Mouse (Mus musculus) intestine, embryonic 14.5 days (tissue): ENCODE data around the gene Ddi2. TPM values are rescaled to one million over a fixed set of nuclear protein-coding genes. Genes with fewer than 3 reads are reported as not detected.

Experiments
- ATAC-seq: fragments of 200-750 bp; cut with Nextera tagmentation; replicated peaks from 2 replicates; pipeline ENCODE4 v1.8.0; 2017; ENCODE audit warnings: low read depth, moderate number of reproducible peaks, moderate TSS enrichment, moderate library complexity; ENCODE audit not compliant: low FRiP score, low TSS enrichment
- DNase-seq: peaks from one replicate; pipeline ENCODE4 v3.0.0-alpha.2; 2018; ENCODE audit warnings: low spot score
- H3K27ac ChIP-seq: fragments of 300-500 bp; sonication (generic); 2 replicates; pipeline ENCODE4 v1.5.1; 2014; ENCODE audit warnings: low read depth, mild to moderate bottlenecking, control low read depth
- H3K27me3 ChIP-seq: fragments of 300-500 bp; sonication (generic); replicated peaks from 2 replicates; pipeline ENCODE4 v1.6.1; 2014; ENCODE audit warnings: low read length, control low read depth; ENCODE audit not compliant: control insufficient read depth, insufficient read depth
- H3K36me3 ChIP-seq: fragments of 300-500 bp; sonication (generic); 2 replicates; pipeline ENCODE4 v1.6.1; 2014; ENCODE audit warnings: low read length, control low read depth; ENCODE audit not compliant: control insufficient read depth, insufficient read depth
- H3K4me1 ChIP-seq: fragments of 300-500 bp; sonication (generic); replicated peaks from 2 replicates; pipeline ENCODE4 v1.6.1; 2014; ENCODE audit warnings: low read length, control low read depth, mixed read lengths; ENCODE audit not compliant: control insufficient read depth, insufficient read depth
- H3K4me2 ChIP-seq: fragments of 300-500 bp; sonication (generic); 2 replicates; pipeline ENCODE4 v1.6.1; 2014; ENCODE audit warnings: low read length
- H3K4me3 ChIP-seq: fragments of 300-500 bp; sonication (generic); 2 replicates; pipeline ENCODE4 v1.5.1; 2014; ENCODE audit warnings: low read depth, low read length, control low read depth, mixed read lengths
- H3K9ac ChIP-seq: fragments of 300-500 bp; sonication (generic); 2 replicates; pipeline ENCODE4 v1.6.1; 2014; ENCODE audit warnings: mild to moderate bottlenecking, low read length
- H3K9me3 ChIP-seq: fragments of 300-500 bp; sonication (generic); 2 replicates; pipeline ENCODE4 v1.6.1; 2016; ENCODE audit warnings: low read length, control low read depth; ENCODE audit not compliant: control insufficient read depth
- WGBS: fragments of 180-500 bp; shearing (Covaris S2); extraction: QIAGEN DNeasy Blood & Tissue Kit; methylation state at CpG from one replicate; pipeline ENCODE4 v1.1.7; 2014; 5-methylcytosine and 5-hydroxymethylcytosine counted together
- polyA plus RNA-seq: library from polyadenylated mRNA; unstranded; fragments of >200 nt; fragmentation: Nextera tagmentation; extraction: Ambion mirVana; gene quantifications from 2 replicates; pipeline ENCODE4 v1.2.1, GENCODE M21; 2014

Ddi2 gene
- polyA plus RNA-seq, 1 experiment from 2014 or later: 19.5 TPM

DNA sequence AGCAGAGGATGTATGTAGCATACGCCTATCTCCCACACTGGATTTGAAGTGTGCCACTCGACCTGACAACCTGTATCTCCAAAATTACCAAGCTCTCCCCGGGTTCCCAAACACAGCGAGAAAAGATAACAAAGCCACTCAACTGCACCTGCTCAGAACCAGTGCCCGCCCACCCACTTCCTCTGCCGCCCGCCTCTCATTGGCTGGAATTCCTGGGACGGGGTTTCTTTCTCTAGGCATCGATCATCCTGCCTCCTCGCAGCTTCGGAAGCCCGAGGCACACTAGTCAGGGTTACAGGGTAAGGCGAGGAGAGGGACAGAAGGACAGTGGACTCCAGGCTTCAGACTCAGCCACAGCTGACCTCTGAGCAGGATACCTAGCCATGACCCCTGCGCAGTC, 94.6 kb downstream of the Ddi2 start:
- ATAC-seq: no peak
- Histone ChIP-seq H3K9ac (no peak overlapping the region), H3K4me1 (peaks cover 5% of the 10 kb centered on the region), H3K27me3 (no peaks in the 10 kb centered on the region), H3K27ac (no peak overlapping the region), H3K4me3 (no peak overlapping the region), H3K36me3 (peaks cover 74% of the 10 kb centered on the region), H3K9me3 (no peaks in the 10 kb centered on the region), H3K4me2 (no peak overlapping the region)
- WGBS: 87% methylated on average over 14 of the region's 14 CpGs
- no peak for DNase-seq

Other genes starting within 250 kb of the Ddi2 start
- gene Spen, start 184.8 kb downstream of the Ddi2 start, polyA plus RNA-seq: 12.8 and 14.9 TPM in 2 replicates
- gene Fblim1, start 117.3 kb downstream of the Ddi2 start, polyA plus RNA-seq: 94.6 and 108 TPM in 2 replicates
- gene Tmem82, start 104.8 kb downstream of the Ddi2 start, polyA plus RNA-seq: 6.0 and 8.4 TPM in 2 replicates
- gene Slc25a34, start 99.6 kb downstream of the Ddi2 start, polyA plus RNA-seq: 0.17 and 0.26 TPM in 2 replicates
- gene Plekhm2, start 58.5 kb downstream of the Ddi2 start, polyA plus RNA-seq: 3.2 and 3.7 TPM in 2 replicates
- 2.2 and 3.7 TPM in 2 replicates for gene Rsc1a1, start 37.8 kb downstream of the Ddi2 start, polyA plus RNA-seq
- 10.1 and 12.7 TPM in 2 replicates for gene Agmat, start 23.3 kb upstream of the Ddi2 start, polyA plus RNA-seq
- 4.4 and 4.5 TPM in 2 replicates for gene Dnajc16, start 67.5 kb upstream of the Ddi2 start, polyA plus RNA-seq
- gene Casp9, start 70.2 kb upstream of the Ddi2 start, polyA plus RNA-seq: 19.3 and 20.0 TPM in 2 replicates
- gene Cela2a, start 102.7 kb upstream of the Ddi2 start, polyA plus RNA-seq: 6.9 TPM in 1 of 2 replicates, not detected in the other
- not detected in 2 replicates for gene Ctrc, start 122.9 kb upstream of the Ddi2 start, polyA plus RNA-seq
- gene Efhd2, start 151.5 kb upstream of the Ddi2 start, polyA plus RNA-seq: 59.4 and 75.6 TPM in 2 replicates